Mouse (Mus musculus) 3134 (cell line): ENCODE measurements around the gene Nenf.

Experiments used
- DNase-seq: peaks from one replicate; pipeline ENCODE4 v3.0.0-alpha.2; 2011; ENCODE audit warnings: low spot score; ENCODE audit not compliant: insufficient read length; ENCODE audit errors: extremely low read depth

The Nenf gene

DNA sequence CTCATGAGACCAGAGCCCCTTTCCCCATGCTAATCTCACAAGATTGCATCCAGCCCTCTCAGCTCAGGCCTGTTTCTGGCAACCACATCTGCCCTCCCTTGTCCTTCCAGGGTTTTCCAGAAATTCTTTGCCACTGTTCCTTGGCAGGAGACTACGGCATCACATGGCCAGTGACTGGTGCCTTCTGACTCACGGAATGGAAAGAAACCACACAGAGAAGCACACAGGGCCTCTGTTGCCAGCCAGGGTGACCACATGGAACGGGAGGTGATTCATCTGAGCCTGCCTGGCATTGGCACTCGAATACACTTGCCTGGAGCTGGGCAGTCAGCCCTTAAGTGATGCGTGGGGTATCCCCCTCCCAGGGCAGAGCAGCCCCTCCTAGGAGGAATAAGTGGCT lies 25.6 kb downstream of the Nenf start:
- peak; percentile 88 for DNase-seq

DNA sequence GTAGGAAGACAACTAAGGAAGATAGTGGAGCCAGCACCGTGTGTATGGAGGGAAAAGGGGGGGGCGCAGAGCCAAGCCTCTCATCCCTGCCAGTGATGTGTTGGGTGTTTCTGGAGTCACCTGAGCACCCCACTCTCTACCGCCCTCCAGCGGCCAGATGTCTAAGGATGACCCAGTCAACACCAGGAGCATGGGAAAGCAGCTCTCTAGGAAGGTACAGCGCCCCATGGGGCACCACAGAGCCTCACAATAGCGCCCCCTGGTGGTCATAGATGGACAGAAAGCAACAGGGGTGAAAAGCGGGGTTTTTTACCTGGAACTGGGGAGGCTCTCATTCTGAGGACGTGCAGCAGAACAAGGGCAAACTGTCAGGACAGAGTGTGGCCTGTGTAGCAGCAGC lies 29.2 kb downstream of the Nenf start:
- DNase-seq: no peak

DNA sequence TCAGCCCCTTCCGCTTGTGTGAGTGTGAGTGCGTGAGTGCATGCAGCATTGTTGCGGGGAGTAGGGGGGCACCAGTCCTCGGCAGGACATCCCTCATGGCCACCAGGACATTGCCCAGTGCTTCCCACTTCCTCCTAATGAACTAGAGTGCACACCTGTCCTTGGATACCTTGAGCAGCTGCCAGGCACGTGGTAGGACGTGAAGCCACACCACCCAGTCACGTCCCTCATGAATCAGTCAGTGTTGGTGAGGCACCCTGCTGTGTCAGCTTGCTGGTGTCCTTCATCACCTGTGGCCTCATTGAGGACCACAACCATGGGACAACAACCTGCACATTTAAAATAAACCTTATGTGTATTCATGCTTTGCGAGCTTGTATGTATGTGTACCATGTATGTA lies 33.5 kb downstream of the Nenf start:
- no peak for DNase-seq

DNA sequence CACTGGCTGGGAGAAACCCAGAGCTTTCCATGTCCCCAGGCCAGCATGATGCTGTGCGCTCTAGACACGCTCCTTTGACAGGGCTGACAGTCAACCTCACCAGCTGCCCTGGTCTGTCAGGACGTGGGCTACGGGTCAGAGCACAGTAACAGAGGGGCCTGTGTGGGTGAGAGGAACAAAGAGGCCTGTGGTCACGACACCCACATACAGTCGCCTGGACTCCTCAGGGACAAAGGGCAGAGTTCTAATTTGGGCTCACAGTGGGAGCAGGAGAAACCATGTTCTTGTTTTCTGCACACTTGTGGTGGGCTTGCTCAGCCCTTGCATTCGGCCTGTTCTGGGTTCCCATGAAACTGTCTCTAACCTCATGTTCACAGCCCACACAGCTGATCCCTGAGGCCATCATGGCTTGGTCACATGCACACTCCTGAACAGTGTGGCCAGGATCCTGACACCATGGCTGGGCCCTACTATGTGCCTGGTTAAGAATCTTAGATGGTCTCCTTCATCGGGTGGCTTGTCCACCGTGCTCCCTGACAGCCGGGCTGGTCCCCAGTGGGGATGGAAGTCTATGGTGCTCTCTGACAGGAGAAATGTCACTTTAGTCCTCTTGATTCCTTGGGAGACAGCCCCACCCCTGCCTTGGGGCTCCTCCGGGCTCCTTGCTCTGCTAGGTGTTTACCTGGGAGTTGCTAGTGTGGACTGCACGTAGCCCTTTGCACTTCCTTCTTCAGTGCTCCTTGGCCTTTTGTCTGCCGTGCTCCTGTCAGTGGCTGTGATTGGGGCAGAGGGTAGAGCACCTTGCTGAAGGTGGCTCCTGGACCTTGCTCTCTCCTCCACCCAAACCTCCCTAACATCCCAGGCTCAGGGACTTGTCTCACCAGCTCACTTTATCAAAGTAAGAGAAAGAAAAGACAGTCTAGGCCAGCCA lies 34.6 kb downstream of the Nenf start:
- no peak for DNase-seq

DNA sequence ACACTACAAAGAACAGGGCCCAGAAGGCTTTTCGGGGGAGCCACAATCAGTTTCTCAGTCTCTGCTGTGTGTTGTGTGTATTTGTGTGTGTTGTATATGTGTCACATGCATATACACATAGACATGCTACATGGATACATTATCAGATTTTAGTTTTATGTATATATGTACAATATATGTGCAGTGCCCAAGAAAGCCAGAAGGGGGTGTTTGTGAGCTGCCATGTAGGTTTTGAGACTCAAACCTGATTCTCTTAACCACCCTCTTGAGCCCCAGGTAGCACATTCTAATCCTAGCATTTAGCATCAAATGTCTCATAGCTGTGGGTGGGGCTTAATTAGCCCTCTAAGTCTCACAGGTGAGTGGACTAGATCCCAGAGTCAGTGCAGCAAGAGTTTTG lies 35.7 kb downstream of the Nenf start:
- DNase-seq: no peak

DNA sequence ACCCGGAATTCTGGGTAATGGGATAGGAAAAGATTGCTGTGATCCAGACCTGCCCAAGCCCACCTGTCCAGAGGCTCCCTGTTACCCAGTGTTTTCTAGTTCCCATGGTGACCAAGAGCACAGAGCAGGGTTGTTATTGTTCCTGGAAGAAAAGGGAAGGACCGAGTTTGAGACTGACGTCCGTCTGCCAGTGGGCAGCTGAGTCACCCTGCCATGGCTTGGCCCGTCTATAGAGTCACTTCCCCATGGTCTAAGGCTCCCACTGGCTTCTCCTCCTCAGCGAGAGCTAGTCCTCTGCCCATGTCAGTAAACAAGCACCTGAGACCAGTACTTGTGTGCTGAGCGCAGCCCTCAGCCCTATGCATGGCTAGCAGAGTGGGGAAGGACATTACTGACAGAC lies 36.8 kb downstream of the Nenf start:
- DNase-seq: no peak

GRCm38 (mm10) chr1:191278324-191278723 lies 39.7 kb downstream of the Nenf start:
- DNase-seq: no peak

GRCm38 (mm10) chr1:191277549-191278059 lies 40.4 kb downstream of the Nenf start:
- peak; percentile 90 for DNase-seq

DNA sequence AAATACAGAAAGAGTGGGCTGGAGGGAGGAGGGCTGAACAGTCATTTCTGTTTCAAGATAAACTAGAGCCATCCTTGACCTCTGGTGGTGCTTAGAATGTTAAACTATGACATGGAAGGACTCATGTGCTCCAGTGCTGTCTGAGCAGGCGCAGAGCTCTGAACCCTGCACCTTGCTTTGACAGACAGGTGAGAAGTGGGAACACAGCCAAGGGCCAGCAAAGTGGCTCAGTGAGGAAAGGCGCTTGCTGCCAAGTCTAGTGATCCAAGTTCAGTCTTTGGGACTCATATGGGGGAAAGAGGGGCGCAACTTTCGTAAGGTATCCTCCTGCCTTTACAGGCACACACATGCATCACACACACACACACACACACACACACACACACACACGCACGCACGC lies 41.8 kb downstream of the Nenf start:
- DNase-seq: no peak

- peak; percentile 84 for DNase-seq
Measured at GRCm38 (mm10) chr1:191275527-191275926, 42.5 kb downstream of the Nenf start.

DNA sequence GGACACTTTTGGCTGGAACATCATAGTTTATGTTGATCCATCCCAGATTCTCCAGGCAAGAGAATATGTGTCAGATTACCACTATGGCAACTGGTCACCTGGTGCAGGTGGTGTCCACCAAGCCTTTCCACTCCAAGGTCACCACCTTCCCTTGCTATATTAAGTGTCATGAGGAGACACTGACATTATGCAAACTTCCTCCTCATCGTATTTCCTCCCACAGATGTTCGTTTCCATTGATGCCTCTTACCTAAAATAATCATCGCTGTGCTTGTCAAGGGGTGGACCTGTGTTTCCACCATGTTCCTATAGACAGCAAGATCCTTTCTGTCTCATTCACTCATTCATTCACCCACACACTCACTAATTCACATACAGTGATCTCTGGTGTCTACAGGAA lies 45.3 kb downstream of the Nenf start:
- DNase-seq: no peak

GRCm38 (mm10) chr1:191269648-191269952 lies 48.4 kb downstream of the Nenf start:
- DNase-seq: no peak

DNA sequence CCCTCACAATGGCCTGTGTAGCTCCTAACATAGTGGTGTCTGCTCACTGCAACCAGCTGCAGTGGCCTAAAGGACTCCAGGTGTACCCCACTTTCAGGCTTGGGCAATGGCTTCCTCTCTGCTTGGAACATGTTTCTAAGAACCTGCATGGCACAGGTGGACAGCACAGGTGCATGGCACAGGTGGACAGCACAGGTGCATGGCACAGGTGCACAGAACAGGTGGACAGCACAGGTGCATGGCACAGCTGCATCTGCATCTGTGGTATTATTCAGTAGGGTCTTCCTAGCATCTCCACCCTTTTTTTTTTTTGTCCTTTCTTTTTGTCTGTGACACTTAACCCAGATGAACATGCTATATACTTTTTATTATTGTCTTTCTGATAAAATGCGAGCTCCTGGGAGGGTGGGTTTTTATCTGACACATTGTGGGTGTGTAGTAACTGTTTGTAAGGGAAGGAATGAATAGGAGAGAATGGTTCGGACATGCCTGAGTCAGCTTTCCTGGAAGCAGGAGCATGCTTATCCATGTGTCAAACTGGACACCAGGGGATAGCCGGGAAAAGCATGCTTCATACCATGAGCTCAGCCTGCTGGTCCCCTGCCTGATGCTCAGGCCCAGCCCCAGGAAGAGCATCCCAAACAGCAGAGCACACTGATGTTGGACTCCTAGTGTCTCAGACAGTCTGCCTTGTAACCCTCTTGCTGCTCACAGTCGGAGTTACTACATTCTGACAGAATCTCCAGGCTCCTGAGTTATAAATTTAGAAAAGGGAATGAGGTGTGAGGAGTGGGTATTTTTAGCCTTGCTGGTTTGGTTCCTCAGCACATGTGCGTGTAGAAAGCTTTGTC lies 49.0 kb downstream of the Nenf start:
- no peak for DNase-seq

DNA sequence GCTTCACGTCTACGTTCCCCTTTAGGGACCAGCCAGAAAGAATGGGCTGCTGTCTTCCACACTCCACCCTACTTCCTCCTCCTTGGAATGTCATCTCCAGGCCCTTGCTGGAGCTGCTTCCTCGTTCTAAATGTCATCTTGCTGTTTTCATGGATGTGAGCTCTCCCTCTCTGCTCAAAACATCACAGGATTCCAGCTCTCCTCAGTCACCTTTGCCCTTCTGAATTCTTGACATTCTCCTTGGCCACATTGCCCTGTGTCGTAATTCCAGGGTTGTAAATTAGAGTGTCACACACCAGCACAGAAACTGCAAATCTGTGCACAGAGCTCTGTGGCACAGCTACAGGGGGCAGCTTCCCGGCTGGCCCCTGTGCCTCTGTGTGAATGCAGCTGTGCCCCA lies 50.1 kb downstream of the Nenf start:
- DNase-seq: peak; percentile 66

- no peak for DNase-seq
Measured at GRCm38 (mm10) chr1:191267162-191267561, 50.8 kb downstream of the Nenf start.

GRCm38 (mm10) chr1:191263471-191263870 lies 54.5 kb downstream of the Nenf start:
- no peak for DNase-seq

- no peak for DNase-seq
Measured at GRCm38 (mm10) chr1:191261861-191262260, 56.1 kb downstream of the Nenf start.

DNA sequence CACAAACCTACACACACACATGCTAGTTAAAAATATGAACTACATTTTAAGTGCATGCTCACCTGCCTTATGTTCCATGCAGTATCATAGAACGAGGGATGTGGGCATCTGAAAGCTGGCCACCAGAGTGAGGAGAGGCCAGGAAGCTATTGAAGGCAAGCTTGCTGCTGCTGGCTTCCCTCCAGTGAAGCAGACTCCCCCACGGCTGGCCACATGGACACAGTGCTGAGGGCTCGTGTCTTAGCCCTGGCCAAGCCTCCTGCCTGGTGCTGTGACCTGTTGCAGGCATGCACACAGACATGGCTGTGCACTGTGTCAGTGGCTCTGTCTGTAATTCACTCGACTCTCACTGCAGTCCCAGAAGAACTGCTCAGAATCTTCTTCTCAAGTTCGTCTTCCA lies 58.3 kb downstream of the Nenf start:
- no peak for DNase-seq

GRCm38 (mm10) chr1:191259121-191259520 lies 58.9 kb downstream of the Nenf start:
- no peak for DNase-seq

GRCm38 (mm10) chr1:191258521-191258920 lies 59.5 kb downstream of the Nenf start:
- peak; percentile 53 for DNase-seq

DNA sequence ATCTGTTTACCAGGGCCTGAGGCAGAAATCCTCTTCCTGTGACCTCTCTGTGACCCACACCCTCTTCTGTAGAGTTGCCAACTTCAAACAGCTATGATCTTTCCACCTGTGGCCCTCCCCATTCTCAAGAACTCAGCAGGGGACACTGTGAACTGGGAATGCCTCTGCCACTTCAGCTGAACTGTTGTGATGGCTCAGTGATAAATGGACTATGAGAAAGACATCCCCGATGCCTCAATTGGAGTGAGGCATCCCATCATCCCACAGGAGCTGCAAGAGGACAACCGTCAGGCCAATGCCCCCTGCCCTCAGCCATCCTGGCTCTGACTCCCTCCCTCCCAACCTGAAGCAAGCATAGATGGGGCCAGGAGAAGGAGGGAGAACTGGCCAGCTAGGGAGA lies 60.0 kb downstream of the Nenf start:
- no peak for DNase-seq

GRCm38 (mm10) chr1:191257351-191257771 lies 60.6 kb downstream of the Nenf start:
- peak; percentile 41 for DNase-seq
